Mouse (Mus musculus) embryonic facial prominence, embryonic 14.5 days (tissue): ENCODE measurements around the gene Snrk. TPM values are rescaled to one million over a fixed set of nuclear protein-coding genes. Genes with fewer than 3 reads are reported as not detected.
"Not testable (repeated sequence)": the region's sequence is repeated elsewhere in the genome, so short reads cannot be mapped to it uniquely, and the experiment has no call there.

Source experiments
- ATAC-seq: fragments of 200-750 bp; cut with Nextera tagmentation; 2 replicates; pipeline ENCODE4 v1.8.0; 2017; ENCODE audit warnings: low read depth, moderate number of reproducible peaks, moderate TSS enrichment
- DNase-seq: peaks from one replicate; pipeline ENCODE4 v3.0.0-alpha.2; 2015; ENCODE audit warnings: low spot score
- H3K27ac ChIP-seq: fragments of 300-500 bp; sonication (generic); replicated peaks from 2 replicates; pipeline ENCODE4 v1.5.1; 2014; ENCODE audit warnings: low read depth, mild to moderate bottlenecking, low read length, moderate library complexity
- H3K27me3 ChIP-seq: fragments of 300-500 bp; sonication (generic); replicated peaks from 2 replicates; pipeline ENCODE4 v1.6.1; 2014; ENCODE audit warnings: low read length; ENCODE audit not compliant: control insufficient read depth, insufficient read depth
- H3K36me3 ChIP-seq: fragments of 300-500 bp; sonication (generic); 2 replicates; pipeline ENCODE4 v1.6.1; 2014; ENCODE audit warnings: low read length, mixed read lengths; ENCODE audit not compliant: control insufficient read depth, insufficient read depth
- H3K4me1 ChIP-seq: fragments of 300-500 bp; sonication (generic); 2 replicates; pipeline ENCODE4 v1.6.1; 2014; ENCODE audit warnings: antibody characterized with exemption, low read length; ENCODE audit not compliant: control insufficient read depth, insufficient read depth
- H3K4me2 ChIP-seq: fragments of 300-500 bp; sonication (generic); 2 replicates; pipeline ENCODE4 v1.6.1; 2014; ENCODE audit warnings: low read depth, mild to moderate bottlenecking, low read length, moderate library complexity, mixed read lengths
- H3K4me3 ChIP-seq: fragments of 300-500 bp; sonication (generic); 2 replicates; pipeline ENCODE4 v1.5.1; 2014; ENCODE audit warnings: low read depth, mild to moderate bottlenecking, low read length
- H3K9ac ChIP-seq: fragments of 300-500 bp; sonication (generic); 2 replicates; pipeline ENCODE4 v1.6.1; 2014; ENCODE audit warnings: low read depth, mild to moderate bottlenecking, low read length, moderate library complexity, mixed read lengths
- H3K9me3 ChIP-seq: fragments of 300-500 bp; sonication (generic); 2 replicates; pipeline ENCODE4 v1.6.1; 2016; ENCODE audit warnings: low read length; ENCODE audit not compliant: control insufficient read depth
- WGBS: fragments of 180-500 bp; shearing (Covaris S2); extraction: QIAGEN DNeasy Blood & Tissue Kit; methylation state at CpG from one replicate; pipeline ENCODE4 v1.1.7; 2014; 5-methylcytosine and 5-hydroxymethylcytosine counted together
- polyA plus RNA-seq: library from polyadenylated mRNA; unstranded; fragments of >200 nt; fragmentation: Nextera tagmentation; extraction: Ambion mirVana; gene quantifications from 2 replicates; pipeline ENCODE4 v1.2.1, GENCODE M21; 2014

Snrk gene
- polyA plus RNA-seq, 1 experiment from 2014 or later = 42.4 TPM

DNA sequence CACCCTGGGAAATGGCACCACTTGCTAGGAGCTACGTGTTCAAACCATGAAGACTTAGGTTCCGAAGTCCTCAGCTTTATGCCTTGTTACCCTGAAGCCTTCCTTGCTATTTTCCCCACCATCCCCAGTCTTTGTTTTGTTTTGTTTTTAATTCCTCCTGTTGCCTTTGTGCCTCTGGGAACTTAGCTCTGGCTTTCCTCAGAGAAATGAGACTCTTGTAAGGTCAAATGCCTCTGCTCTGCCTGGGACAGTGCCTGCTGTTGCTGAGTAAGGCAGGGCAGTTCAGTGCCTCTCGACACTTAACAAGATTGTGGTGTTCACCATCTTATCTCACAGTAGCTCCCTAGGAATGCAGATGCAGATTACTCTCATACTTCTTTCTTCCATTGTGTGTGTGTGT, 36.4 kb downstream of the Snrk start:
- Histone ChIP-seq H3K9me3 (no peaks in the 10 kb centered on the region), H3K4me3 (no peak overlapping the region), H3K36me3 (peaks cover 31% of the 10 kb centered on the region), H3K27ac (no peak overlapping the region), H3K9ac (no peak overlapping the region), H3K27me3 (no peaks in the 10 kb centered on the region), H3K4me1 (no peaks in the 10 kb centered on the region), H3K4me2 (no peak overlapping the region)
- ATAC-seq = no peak
- WGBS = 87% methylated on average over 3 of the region's 3 CpGs
- no peak for DNase-seq

- no peak for DNase-seq
- Histone ChIP-seq H3K4me3 (no peak overlapping the region), H3K27me3 (no peaks in the 10 kb centered on the region), H3K27ac (no peak overlapping the region), H3K36me3 (peaks cover 32% of the 10 kb centered on the region), H3K9me3 (no peaks in the 10 kb centered on the region), H3K9ac (no peak overlapping the region), H3K4me1 (no peaks in the 10 kb centered on the region), H3K4me2 (no peak overlapping the region)
- no peak for ATAC-seq
- WGBS = 95% methylated on average over 1 of the region's 1 CpGs
Measured at GRCm38 (mm10) chr9:122155193-122155592, 38.1 kb downstream of the Snrk start.

GRCm38 (mm10) chr9:122156389-122157078, 39.5 kb downstream of the Snrk start:
- DNase-seq (no peak), ATAC-seq (no peak)
- H3K36me3 ChIP-seq = peaks cover 43% of the 10 kb centered on the region
- H3K9me3 ChIP-seq = no peaks in the 10 kb centered on the region
- no peak overlapping the region for H3K9ac ChIP-seq
- H3K4me3 ChIP-seq = no peak overlapping the region
- no peak overlapping the region for H3K4me2 ChIP-seq
- H3K4me1 ChIP-seq = no peaks in the 10 kb centered on the region
- WGBS = 85% methylated on average over 5 of the region's 5 CpGs
- H3K27me3 ChIP-seq = no peaks in the 10 kb centered on the region
- H3K27ac ChIP-seq = no peak overlapping the region

GRCm38 (mm10) chr9:122157079-122157441, 40.0 kb downstream of the Snrk start:
- Histone ChIP-seq H3K4me1 (no peaks in the 10 kb centered on the region), H3K27me3 (no peaks in the 10 kb centered on the region), H3K27ac (no peak overlapping the region), H3K36me3 (peaks cover 43% of the 10 kb centered on the region), H3K9me3 (no peaks in the 10 kb centered on the region), H3K4me3 (no peak overlapping the region), H3K9ac (no peak overlapping the region), H3K4me2 (no peak overlapping the region)
- WGBS = 96% methylated on average over 14 of the region's 14 CpGs
- ATAC-seq (no peak), DNase-seq (no peak)

GRCm38 (mm10) chr9:122164535-122164934, 47.5 kb downstream of the Snrk start:
- Histone ChIP-seq H3K27ac (no peak overlapping the region), H3K4me2 (no peak overlapping the region), H3K9me3 (no peaks in the 10 kb centered on the region), H3K4me3 (no peak overlapping the region), H3K4me1 (no peaks in the 10 kb centered on the region), H3K9ac (no peak overlapping the region), H3K36me3 (peaks cover 54% of the 10 kb centered on the region), H3K27me3 (no peaks in the 10 kb centered on the region)
- 92% methylated on average over 4 of the region's 4 CpGs for WGBS
- no peak for ATAC-seq
- DNase-seq = no peak

- not testable (repeated sequence) for H3K4me3 ChIP-seq, H3K27me3 ChIP-seq, H3K4me2 ChIP-seq, H3K27ac ChIP-seq, H3K4me1 ChIP-seq, DNase-seq, ATAC-seq, H3K9me3 ChIP-seq, H3K9ac ChIP-seq
- H3K36me3 ChIP-seq = peaks cover 52% of the 10 kb centered on the region
- WGBS = 86% methylated on average over 5 of the region's 5 CpGs
Measured at GRCm38 (mm10) chr9:122167719-122168118, 50.7 kb downstream of the Snrk start.

DNA sequence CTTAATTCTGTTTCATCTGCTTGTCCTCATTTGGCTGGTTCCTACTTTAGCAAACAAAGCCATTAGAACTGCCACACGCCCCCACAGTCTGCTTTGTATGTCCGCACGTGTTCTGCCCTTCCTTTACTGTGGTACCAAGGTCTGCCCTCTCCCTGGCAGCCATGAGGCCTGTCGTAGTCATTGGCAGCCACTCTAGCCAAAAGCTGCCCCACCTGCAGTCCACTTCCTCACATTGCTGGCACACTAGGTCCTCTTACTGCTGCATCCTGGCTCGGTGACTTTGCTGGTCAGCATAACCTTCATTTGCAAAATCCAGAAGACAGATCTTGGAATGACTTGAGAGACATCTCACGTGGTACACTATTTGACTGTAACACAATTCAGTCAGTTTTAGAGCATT, 52.8 kb downstream of the Snrk start:
- no peak overlapping the region for H3K4me2 ChIP-seq
- H3K27me3 ChIP-seq = no peaks in the 10 kb centered on the region
- ATAC-seq = no peak
- H3K36me3 ChIP-seq = peaks cover 33% of the 10 kb centered on the region
- WGBS = 87% methylated on average over 6 of the region's 6 CpGs
- no peaks in the 10 kb centered on the region for H3K9me3 ChIP-seq
- DNase-seq = no peak
- H3K27ac ChIP-seq = no peak overlapping the region
- H3K4me3 ChIP-seq = no peak overlapping the region
- no peaks in the 10 kb centered on the region for H3K4me1 ChIP-seq
- no peak overlapping the region for H3K9ac ChIP-seq

DNA sequence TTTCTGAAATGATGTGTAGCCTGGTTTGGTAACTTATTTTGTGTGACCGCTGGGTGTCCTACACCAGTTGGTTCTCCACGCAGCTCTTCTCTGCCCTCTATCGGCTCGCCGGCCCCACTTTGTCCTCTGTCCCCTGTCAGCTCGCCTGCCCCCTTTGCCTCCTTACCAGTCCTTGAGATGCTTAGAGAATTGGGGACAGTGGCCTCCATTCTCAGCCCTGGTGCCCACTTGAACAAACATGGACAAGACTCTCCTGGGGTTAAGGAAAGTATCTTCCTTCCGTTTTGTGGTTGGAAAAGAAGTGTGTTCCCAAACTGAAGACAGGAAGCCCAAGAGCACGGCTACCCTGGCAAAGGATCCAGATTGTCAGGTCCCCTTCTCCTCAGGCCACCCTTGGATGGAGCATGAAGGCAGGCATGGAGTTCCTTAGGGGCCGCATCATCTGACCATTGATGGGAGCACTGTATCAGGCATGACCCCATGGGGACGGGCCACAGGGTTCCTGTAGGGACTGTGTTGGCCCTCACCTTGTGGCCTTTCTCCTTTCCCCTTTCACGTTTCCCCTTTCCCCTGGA, 55.6 kb downstream of the Snrk start:
- Histone ChIP-seq H3K9ac (no peak overlapping the region), H3K9me3 (no peaks in the 10 kb centered on the region), H3K27ac (no peak overlapping the region), H3K4me1 (no peaks in the 10 kb centered on the region), H3K4me3 (no peak overlapping the region), H3K4me2 (no peak overlapping the region), H3K27me3 (no peaks in the 10 kb centered on the region), H3K36me3 (peaks cover 9% of the 10 kb centered on the region; the same call in 1 of the 2 replicates)
- no peak for DNase-seq
- ATAC-seq = no peak
- WGBS = 87% methylated on average over 11 of the region's 11 CpGs
